Mouse (Mus musculus) right cerebral cortex, postnatal 25 days (tissue): ENCODE results near the gene Rgn.

ENCODE experiments used
- DNase-seq: peaks from one replicate; pipeline ENCODE4 v3.0.0; 2022

Rgn gene

GRCm38 (mm10) chrX:20549532-20549931 is at the start of gene Rgn:
TSS of gene Rgn (plus strand) at chrX:20549787.
- DNase-seq = no peak

- DNase-seq = no peak
These were observed 29.2 kb upstream of the Rgn start for GRCm38 (mm10) chrX:20520290-20520939.

GRCm38 (mm10) chrX:20521578-20521977 is 28.0 kb upstream of the Rgn start:
- DNase-seq = no peak

GRCm38 (mm10) chrX:20532621-20533020 is 17.0 kb upstream of the Rgn start:
- no peak for DNase-seq

- DNase-seq = no peak
These were observed 5.7 kb upstream of the Rgn start for GRCm38 (mm10) chrX:20543867-20544266.

- no peak for DNase-seq
These were observed 2.0 kb upstream of the Rgn start for GRCm38 (mm10) chrX:20547609-20548008.

GRCm38 (mm10) chrX:20548011-20548879 is 1.3 kb upstream of the Rgn start:
- peak; percentile 5 for DNase-seq

- DNase-seq = no peak
These were observed 627 bp upstream of the Rgn start for GRCm38 (mm10) chrX:20548880-20549440.

GRCm38 (mm10) chrX:20552199-20552598 is 2.6 kb downstream of the Rgn start:
- DNase-seq = no peak

- DNase-seq = no peak
These were observed 12.3 kb downstream of the Rgn start for GRCm38 (mm10) chrX:20561846-20562245.

GRCm38 (mm10) chrX:20563941-20564340 is 14.4 kb downstream of the Rgn start:
- no peak for DNase-seq

- no peak for DNase-seq
These were observed 21.4 kb downstream of the Rgn start for GRCm38 (mm10) chrX:20571024-20571423.

GRCm38 (mm10) chrX:20572683-20573082 is 23.1 kb downstream of the Rgn start:
- no peak for DNase-seq

GRCm38 (mm10) chrX:20573927-20574326 is 24.3 kb downstream of the Rgn start:
- no peak for DNase-seq

- no peak for DNase-seq
These were observed 38.4 kb downstream of the Rgn start for GRCm38 (mm10) chrX:20587968-20588367.

GRCm38 (mm10) chrX:20608500-20608899 is 58.9 kb downstream of the Rgn start:
- no peak for DNase-seq
